Mouse (Mus musculus): ENCODE measurements around the gene Abhd2. TPM values are rescaled to one million over a fixed set of nuclear protein-coding genes. Genes with fewer than 3 reads are reported as not detected.

The Abhd2 gene
- polyA plus RNA-seq (2016; fragmentation: Nextera tagmentation; extraction: Ambion mirVana) = 12.1 and 15.3 TPM in 2 replicates

DNA sequence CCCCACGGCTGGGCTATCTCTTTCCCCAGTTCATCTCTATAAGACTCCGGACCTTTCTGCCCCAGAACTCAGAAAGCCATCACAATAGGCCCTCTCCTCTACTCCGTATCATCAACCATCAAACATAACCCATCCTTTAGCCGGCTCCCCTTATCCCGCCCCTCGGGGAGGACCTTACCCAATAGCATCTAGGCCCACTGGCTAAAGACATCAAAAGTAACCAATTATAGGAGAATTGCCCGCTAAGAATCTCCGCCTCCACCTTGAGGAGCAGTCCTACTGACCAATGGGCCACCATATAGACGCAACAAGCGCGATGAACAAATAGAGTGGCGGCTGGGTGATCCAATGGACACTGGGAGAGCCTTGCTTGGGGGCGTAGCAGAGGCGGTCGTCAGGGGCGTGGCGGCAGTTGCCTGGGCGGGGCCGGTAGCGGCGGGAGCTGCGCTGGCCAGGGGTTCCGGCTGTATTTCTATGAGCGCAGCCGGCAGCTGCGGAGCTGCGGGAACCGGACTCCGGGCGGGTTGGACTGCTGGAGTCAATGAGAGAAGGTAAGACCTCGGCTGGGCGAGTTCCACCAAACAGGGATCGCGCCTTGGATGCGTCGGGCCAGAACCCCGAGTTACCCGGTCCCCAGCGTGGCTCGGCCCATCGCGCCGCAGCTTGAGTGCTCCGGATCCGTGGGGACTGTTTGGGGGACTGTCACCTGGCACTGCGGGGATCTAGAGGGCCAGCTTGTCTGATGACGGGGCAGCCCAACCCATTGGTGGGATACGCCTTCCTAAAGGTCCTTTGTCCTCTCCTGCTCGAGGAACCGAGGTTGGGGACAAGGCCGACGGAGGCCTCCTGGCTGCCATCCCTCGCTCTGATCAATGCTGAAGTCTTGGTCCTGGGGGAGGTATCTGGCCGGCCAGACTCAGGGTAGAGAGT lies at the start of gene Abhd2:
Abhd2 (plus strand) TSS at position 411 of the 930 bp plus-strand sequence.
- Histone ChIP-seq H3K27ac (peak within 1 kb of the TSS; percentile 82), H3K9ac (peak within 1 kb of the TSS; percentile 79), H3K36me3 (replicated peaks) (no peaks in the 10 kb centered on the region), H3K4me2 (peak within 1 kb of the TSS; percentile 90), H3K4me3 (replicated peaks) (peak within 1 kb of the TSS; percentile 79), H3K4me1 (peaks cover 37% of the 10 kb centered on the region), H3K27me3 (no peaks in the 10 kb centered on the region), H3K9me3 (no peaks in the 10 kb centered on the region)
- under 1% methylated on average over 54 of the region's 54 CpGs for WGBS
- peak; percentile 100 for ATAC-seq (ENCODE audit: low FRiP score)

DNA sequence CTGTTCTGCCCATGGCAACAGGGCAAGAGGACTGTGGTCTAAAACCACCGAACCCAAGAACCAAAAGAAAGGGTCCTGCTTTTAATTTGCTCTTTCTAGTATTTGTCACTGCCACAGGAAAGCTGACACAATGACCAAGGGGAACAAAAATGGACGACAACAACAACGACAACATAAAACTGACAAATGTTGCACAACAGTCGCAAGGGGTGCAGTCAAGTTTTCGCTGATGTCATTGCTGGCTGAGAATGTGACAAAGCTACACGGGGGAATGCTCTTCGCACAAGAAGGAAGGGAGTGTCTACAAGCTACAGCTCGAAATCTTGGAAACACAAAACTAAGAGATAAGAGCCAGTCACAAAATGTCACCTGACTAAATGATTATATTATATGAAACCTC lies 47.5 kb upstream of the Abhd2 start:
- Histone ChIP-seq H3K9ac (no peak overlapping the region), H3K9me3 (no peaks in the 10 kb centered on the region), H3K27ac (no peak overlapping the region), H3K36me3 (replicated peaks) (no peaks in the 10 kb centered on the region), H3K27me3 (no peaks in the 10 kb centered on the region), H3K4me3 (replicated peaks) (no peak overlapping the region), H3K4me1 (no peaks in the 10 kb centered on the region), H3K4me2 (no peak overlapping the region)
- 89% methylated on average over 8 of the region's 8 CpGs for WGBS
- no peak for ATAC-seq (ENCODE audit: low FRiP score)

DNA sequence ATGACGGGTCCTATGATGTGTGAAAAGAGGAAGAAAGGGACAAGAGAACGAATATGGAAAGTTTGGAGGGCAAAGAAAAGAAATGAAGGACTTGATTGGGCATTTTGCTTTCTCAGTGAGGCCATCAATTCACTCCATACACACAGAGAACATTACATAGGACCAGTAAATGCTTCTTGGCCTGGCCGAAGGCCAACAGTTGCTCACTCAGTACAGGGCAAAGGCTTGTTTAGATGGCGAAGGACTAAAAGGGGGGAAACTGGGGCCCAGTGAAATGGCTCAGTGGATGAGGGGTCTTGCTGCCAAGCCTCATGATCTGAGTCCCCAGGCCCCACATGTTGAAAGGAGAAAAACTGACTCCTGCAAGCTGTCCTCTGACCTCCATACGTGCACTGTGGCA lies 46.8 kb upstream of the Abhd2 start:
- no peak for ATAC-seq (ENCODE audit: low FRiP score)
- WGBS = 81% methylated on average over 5 of the region's 5 CpGs

DNA sequence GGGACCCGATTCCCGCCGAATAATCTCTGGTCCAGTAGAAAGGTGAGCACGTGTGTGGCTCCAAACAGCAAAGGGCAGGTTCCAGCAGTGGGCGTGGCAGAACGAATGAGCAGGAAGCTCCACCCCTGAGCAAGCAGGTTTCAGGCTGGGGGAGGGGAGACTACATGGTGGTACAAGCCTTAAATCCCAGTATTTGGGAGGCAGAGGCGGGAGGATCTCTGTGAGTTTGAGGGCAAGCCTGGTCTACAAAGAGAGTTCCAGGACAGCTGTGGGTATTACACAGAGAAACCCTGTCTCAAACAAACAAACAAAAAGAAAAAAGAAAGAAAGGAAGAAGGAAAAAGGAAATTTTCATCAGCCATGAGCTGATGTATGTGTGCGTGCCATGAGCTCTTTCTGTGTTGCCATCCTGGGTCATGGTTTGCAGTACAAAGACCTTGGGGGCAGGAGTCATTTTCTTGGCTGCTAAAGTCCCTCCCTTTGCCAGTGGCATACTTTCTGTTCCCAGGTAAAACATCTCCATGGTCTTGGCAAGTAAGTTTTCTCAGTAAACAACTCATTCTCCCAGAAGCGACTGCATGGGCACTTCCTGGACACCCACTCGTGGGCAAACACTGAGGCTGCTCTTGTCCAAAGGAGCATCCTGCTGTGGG lies 46.0 kb upstream of the Abhd2 start:
- H3K27ac ChIP-seq = no peak overlapping the region
- 89% methylated on average over 7 of the region's 10 CpGs for WGBS
- no peaks in the 10 kb centered on the region for H3K27me3 ChIP-seq
- no peak overlapping the region for H3K9ac ChIP-seq
- no peaks in the 10 kb centered on the region for H3K4me1 ChIP-seq
- ATAC-seq (ENCODE audit: low FRiP score) = no peak
- H3K4me2 ChIP-seq = no peak overlapping the region
- H3K9me3 ChIP-seq = no peaks in the 10 kb centered on the region
- no peak overlapping the region for H3K4me3 ChIP-seq (replicated peaks)
- no peaks in the 10 kb centered on the region for H3K36me3 ChIP-seq (replicated peaks)

More for the DNA sequence above, 46.8 kb upstream of the Abhd2 start:
- Histone ChIP-seq H3K4me2 (no peak overlapping the region), H3K36me3 (replicated peaks) (no peaks in the 10 kb centered on the region), H3K4me1 (no peaks in the 10 kb centered on the region), H3K27ac (no peak overlapping the region), H3K9me3 (no peaks in the 10 kb centered on the region), H3K27me3 (no peaks in the 10 kb centered on the region), H3K9ac (no peak overlapping the region), H3K4me3 (replicated peaks) (no peak overlapping the region)

DNA sequence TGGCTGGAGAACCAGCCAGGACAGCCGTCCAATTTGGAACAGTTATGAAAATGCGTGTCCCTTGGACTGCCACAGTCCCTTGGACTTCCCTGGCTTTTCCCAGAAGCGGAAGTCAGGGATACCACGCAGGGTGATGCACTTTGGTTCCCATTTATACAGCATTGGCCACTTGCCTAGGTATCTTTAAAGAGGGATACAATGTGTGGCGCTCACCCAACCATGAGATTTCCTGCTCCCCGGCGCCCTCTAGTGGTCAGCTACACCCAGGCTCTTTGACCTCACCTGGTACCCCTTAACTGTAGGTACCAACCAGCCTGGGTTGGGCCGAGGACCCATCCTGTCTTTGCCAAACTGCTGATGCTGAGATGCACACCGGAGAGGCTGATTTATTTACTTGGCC lies 44.5 kb upstream of the Abhd2 start:
- WGBS = 29% methylated on average over 9 of the region's 9 CpGs
- H3K4me3 ChIP-seq (replicated peaks) = no peak overlapping the region
- no peaks in the 10 kb centered on the region for H3K27me3 ChIP-seq
- no peak overlapping the region for H3K9ac ChIP-seq
- no peaks in the 10 kb centered on the region for H3K4me1 ChIP-seq
- ATAC-seq (ENCODE audit: low FRiP score) = peak; percentile 69; the same call in 1 of the 2 replicates
- no peaks in the 10 kb centered on the region for H3K36me3 ChIP-seq (replicated peaks)
- no peak overlapping the region for H3K27ac ChIP-seq
- H3K9me3 ChIP-seq = no peaks in the 10 kb centered on the region
- no peak overlapping the region for H3K4me2 ChIP-seq

DNA sequence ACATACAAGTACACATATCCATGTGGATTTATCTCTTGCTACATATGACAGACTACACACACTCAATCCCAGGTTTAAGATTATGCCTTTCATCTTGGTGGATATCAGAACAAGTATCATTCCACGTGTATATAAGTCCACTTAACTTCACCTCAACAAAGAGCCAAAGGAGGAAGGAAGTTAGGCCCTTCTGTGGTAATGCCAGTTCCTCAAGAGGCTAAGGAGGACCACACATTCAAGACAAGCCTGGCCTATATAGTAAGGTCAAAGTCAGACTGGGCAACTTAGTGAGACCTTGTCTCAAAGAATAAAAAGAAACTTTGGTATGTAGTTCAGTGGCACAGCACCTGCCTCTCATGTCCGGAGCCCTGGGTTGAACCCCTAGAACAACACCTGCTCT lies 41.4 kb upstream of the Abhd2 start:
- ATAC-seq (ENCODE audit: low FRiP score) = no peak
- H3K27ac ChIP-seq = no peak overlapping the region
- H3K36me3 ChIP-seq (replicated peaks) = no peaks in the 10 kb centered on the region
- no peak overlapping the region for H3K9ac ChIP-seq
- H3K4me3 ChIP-seq (replicated peaks) = no peak overlapping the region
- WGBS = 83% methylated on average over 2 of the region's 2 CpGs
- H3K4me1 ChIP-seq = no peaks in the 10 kb centered on the region
- H3K4me2 ChIP-seq = no peak overlapping the region
- no peaks in the 10 kb centered on the region for H3K9me3 ChIP-seq
- no peaks in the 10 kb centered on the region for H3K27me3 ChIP-seq

DNA sequence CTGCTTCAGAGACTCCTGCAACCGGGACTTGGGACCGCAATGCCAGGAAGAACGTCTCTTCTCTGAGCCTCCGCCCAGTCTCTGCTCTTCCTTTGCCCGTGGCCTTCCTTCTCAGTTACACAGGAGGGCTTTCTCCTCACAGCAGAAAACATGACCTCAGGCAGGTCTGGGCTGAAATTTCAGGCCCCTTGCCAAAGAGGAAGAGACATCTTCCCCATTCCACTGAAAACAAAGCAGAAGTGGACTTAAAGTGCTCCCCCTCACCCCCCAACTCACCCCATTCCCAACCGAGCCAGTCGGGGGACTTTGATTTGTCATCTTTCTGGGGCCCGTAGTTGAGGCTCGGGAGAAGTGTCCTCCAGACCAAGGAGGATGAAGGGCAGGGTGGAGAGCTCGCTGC lies 41.0 kb upstream of the Abhd2 start:
- Histone ChIP-seq H3K27ac (no peak overlapping the region), H3K4me1 (no peaks in the 10 kb centered on the region), H3K9me3 (no peaks in the 10 kb centered on the region), H3K9ac (no peak overlapping the region), H3K4me2 (no peak overlapping the region), H3K4me3 (replicated peaks) (no peak overlapping the region), H3K27me3 (no peaks in the 10 kb centered on the region), H3K36me3 (replicated peaks) (no peaks in the 10 kb centered on the region)
- WGBS = 88% methylated on average over 10 of the region's 10 CpGs
- no peak for ATAC-seq (ENCODE audit: low FRiP score)

DNA sequence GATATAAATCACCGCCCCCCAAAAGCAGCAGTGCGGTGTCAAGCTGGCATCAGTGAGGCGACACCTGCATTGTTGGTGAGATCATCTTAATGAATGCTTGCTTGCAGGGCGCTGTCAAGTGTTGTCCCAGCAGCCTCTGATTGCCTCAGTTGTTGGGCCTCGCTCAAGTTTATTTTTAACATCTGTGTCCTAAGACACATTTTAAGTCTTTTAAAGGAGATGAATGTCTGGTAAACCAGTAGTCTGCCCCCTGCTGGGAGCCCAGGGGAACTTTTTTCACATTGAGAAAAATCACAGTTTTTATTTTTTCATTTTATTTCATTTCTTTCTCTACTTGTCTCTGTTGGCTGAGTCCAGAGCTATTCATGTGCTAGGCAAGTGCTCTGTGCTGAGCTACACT lies 34.3 kb upstream of the Abhd2 start:
- ATAC-seq (ENCODE audit: low FRiP score) = no peak
- WGBS = 88% methylated on average over 5 of the region's 5 CpGs
- Histone ChIP-seq H3K27ac (no peak overlapping the region), H3K27me3 (0 out of 2 replicates have a peak, but pooled peaks cover 2% of the 10 kb centered on the region), H3K4me1 (peaks cover 2% of the 10 kb centered on the region; the same call in 1 of the 2 replicates), H3K9me3 (no peaks in the 10 kb centered on the region), H3K4me2 (no peak overlapping the region), H3K4me3 (replicated peaks) (no peak overlapping the region), H3K36me3 (replicated peaks) (no peaks in the 10 kb centered on the region), H3K9ac (no peak overlapping the region)

DNA sequence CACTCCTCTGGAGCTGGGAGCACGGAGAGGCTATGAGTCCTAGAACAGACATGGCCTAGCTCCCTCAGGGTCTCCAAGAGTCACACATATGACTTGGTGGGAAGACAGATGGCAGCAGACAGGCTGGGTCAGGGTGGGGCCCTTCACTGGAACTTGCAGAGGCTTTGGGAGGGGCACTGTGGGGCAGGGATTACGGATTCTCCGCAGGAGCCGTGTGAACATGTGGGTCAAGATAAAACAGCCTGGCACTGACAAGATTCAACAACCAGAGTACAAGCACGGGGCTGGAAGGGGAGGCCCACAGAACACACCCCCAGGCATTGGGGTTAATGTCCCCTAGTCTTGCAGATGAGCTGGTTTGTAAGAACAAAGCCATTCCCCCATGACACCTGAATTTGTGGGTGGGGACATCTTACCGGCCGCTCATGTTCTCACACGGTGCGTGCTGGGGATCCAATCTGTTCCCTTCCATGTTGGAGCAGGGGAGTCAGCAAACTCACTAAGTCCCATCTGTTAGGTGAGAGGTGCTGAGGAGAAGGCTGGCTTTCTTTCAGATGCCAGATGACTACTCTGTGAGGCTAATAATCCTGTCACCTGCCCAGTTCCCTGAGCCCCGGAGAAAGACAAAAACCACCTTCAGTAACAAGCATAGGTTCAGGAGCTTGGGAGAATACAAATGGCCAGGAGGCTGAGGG lies 30.9 kb upstream of the Abhd2 start:
- Histone ChIP-seq H3K4me3 (replicated peaks) (no peak overlapping the region), H3K9ac (no peak overlapping the region), H3K4me2 (no peak overlapping the region), H3K4me1 (peaks cover 3% of the 10 kb centered on the region), H3K9me3 (no peaks in the 10 kb centered on the region), H3K36me3 (replicated peaks) (no peaks in the 10 kb centered on the region), H3K27ac (no peak overlapping the region), H3K27me3 (peaks cover 2% of the 10 kb centered on the region; the same call in 1 of the 2 replicates)
- ATAC-seq (ENCODE audit: low FRiP score) = no peak
- WGBS = 78% methylated on average over 10 of the region's 10 CpGs

DNA sequence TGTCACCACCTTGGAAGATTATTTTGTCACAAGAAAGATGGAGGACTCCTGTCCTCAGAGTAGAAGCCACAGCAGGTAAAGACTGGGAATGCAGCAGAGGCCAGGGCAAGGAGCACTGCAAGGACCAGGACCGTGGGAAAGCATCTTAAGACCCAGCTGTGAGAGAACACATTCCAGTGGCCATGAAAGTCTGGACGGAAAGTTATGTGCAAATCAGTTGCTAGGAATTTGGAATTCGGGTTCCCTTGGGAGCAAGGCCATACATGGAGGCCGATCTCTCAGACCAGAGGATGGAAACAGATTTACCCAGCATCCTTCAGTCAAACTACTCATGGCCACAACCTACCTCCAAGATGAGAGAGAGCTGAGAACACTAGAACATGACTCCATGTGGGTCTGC lies 29.8 kb upstream of the Abhd2 start:
- 81% methylated on average over 4 of the region's 4 CpGs for WGBS

DNA sequence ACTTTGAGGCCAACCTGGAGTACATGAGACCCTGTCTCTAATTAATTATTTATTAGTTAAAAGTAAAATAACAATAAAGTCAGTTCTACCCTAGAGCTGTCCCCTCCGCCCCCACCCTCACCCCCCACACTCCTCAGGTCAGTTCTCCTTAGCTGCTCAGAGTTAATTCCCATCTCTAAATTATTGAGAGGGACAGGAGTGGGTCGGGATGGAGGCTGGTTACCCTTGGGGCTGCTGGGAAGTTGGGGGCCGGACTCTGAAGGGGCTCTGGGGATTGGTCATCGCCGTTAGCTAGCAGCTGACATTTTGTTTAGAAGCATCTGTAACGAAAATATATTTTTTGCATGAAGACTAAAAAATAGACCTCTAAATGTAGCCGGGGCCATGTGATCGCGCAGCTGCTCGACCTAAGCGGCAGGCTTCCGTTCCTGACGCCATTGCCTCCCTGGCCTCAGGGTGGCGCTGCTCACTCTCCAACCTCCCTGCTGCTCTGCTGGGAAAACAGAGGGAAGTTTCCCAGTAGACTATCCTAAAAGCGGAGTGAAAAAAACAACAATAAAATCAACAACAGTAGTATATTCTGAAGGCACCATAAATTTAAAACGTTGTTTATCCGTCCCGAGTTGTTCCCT lies 26.8 kb upstream of the Abhd2 start:
- Histone ChIP-seq H3K4me3 (replicated peaks) (peak overlapping the region; percentile 21), H3K27ac (no peak overlapping the region)
- WGBS = 16% methylated on average over 18 of the region's 18 CpGs

More for the DNA sequence above, 29.8 kb upstream of the Abhd2 start:
- Histone ChIP-seq H3K4me3 (replicated peaks) (no peak overlapping the region), H3K9me3 (no peaks in the 10 kb centered on the region), H3K36me3 (replicated peaks) (no peaks in the 10 kb centered on the region), H3K4me2 (no peak overlapping the region), H3K27me3 (peaks cover 2% of the 10 kb centered on the region; the same call in 1 of the 2 replicates), H3K27ac (no peak overlapping the region), H3K9ac (no peak overlapping the region), H3K4me1 (peaks cover 7% of the 10 kb centered on the region)
- no peak for ATAC-seq (ENCODE audit: low FRiP score)

DNA sequence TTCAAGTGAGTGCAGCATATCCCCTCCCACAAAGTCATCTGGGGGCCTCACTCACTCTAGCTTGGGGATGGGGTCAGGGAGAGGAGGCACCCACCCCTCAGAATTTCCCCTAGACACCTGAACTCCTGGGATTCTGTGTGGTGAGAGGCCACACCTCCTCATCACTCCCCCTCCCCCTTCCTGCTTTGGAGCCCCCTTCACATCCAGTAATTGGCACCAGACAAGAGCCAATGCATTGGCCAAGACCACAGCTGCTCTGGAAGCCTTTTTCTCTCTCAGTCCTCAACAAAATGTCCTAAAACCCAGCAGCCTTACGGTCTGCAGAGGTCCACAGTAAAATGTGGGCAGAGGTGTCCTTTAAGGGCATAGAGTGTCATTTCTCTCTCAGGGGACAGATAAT lies 25.6 kb upstream of the Abhd2 start:
- 83% methylated on average over 1 of the region's 1 CpGs for WGBS
- no peaks in the 10 kb centered on the region for H3K9me3 ChIP-seq
- H3K4me1 ChIP-seq = peaks cover 7% of the 10 kb centered on the region
- no peak overlapping the region for H3K4me3 ChIP-seq (replicated peaks)
- H3K27me3 ChIP-seq = no peaks in the 10 kb centered on the region; the same call in 1 of the 2 replicates
- no peak overlapping the region for H3K27ac ChIP-seq
- H3K9ac ChIP-seq = no peak overlapping the region
- ATAC-seq (ENCODE audit: low FRiP score) = no peak
- H3K4me2 ChIP-seq = no peak overlapping the region
- no peaks in the 10 kb centered on the region for H3K36me3 ChIP-seq (replicated peaks)

More for the DNA sequence above, 26.8 kb upstream of the Abhd2 start:
- no peaks in the 10 kb centered on the region for H3K36me3 ChIP-seq (replicated peaks)
- peaks cover 2% of the 10 kb centered on the region; the same call in 1 of the 2 replicates for H3K27me3 ChIP-seq
- ATAC-seq (ENCODE audit: low FRiP score) = peak; percentile 75
- peak overlapping the region; percentile 48 for H3K4me2 ChIP-seq
- no peaks in the 10 kb centered on the region for H3K9me3 ChIP-seq
- H3K4me1 ChIP-seq = peaks cover 7% of the 10 kb centered on the region
- H3K9ac ChIP-seq = no peak overlapping the region
